Comparison of ENCODE assay signal across 14 mouse cellular contexts in genomic region chr1:52279831-52280595, GRCm38 (mm10). TPM values are rescaled to one million over a fixed set of nuclear protein-coding genes. Genes with fewer than 3 reads are reported as not detected.
DNase-seq lines count a peak whose midpoint lies in the region; ATAC-seq lines count a peak whose summit lies in the region.
"Had no signal": no experiment of that assay in that cellular context is flagged by ENCODE, and none has a peak within 500 bp of the region (broad histone marks: within the 10 kb centered on the region; RNA-seq: fewer than 3 reads in every experiment).

No protein-coding gene starts in this region.

- intact Hi-C loops in left cerebral cortex, postnatal 36 days (cut with DNase I): loop anchor here (2.0 to 5.0 kb wide), 2 partner anchors 47 to 133 kb away; partner anchors contain the start of gene Gls

- DNase-seq in layer of hippocampus, adult 18-20 months (ENCODE audit: low spot score in 2 of 2): peak; percentile 54 to 65
- no peak for DNase-seq in layer of hippocampus, postnatal 25 days (ENCODE audit: extremely low spot score in 1 of 2, low spot score in 1 of 2)
- peak; percentile 87 for DNase-seq in brain, adult 2 months (ENCODE audit: low read depth, low spot score)
- peak; percentile 23 to 25 for DNase-seq in frontal cortex, postnatal 14 days (ENCODE audit: low spot score in 2 of 2)
- DNase-seq in left cerebral cortex, postnatal 36 days (ENCODE audit: low spot score in 2 of 2): peak; percentile 59 to 77
- DNase-seq in thymus, postnatal 10 days (ENCODE audit: low spot score in 2 of 2): no peak
- DNase-seq: adrenal gland, adult 2 months; cerebellum, adult 9-10 months; gastrocnemius, postnatal 10 days; heart, adult 2 months; heart, postnatal 10 days had no signal

- ATAC-seq in CD4-positive, CD25-positive, alpha-beta regulatory T cell, adult 4 months: no peak
- ATAC-seq: forebrain, embryonic 15.5 days; intestine, embryonic 16.5 days had no signal

RNA-seq across cellular contexts. Expression of gene Gls, which starts 47.0 kb away (rescaled TPM):
- 100 to 1,000 TPM; 367 to 371 TPM for total RNA-seq in layer of hippocampus, adult 18-20 months (2021)
- 100 to 1,000 TPM; 364 to 381 TPM for total RNA-seq in layer of hippocampus, postnatal 25 days (2021)
- 100 to 1,000 TPM; 331 to 391 TPM for total RNA-seq in left cerebral cortex, postnatal 36 days (2021)
- polyA plus RNA-seq in CD4-positive, CD25-positive, alpha-beta regulatory T cell, adult 4 months (2017; shearing (Covaris generic)): 10 to 100 TPM; 41.0 to 62.7 TPM

Comparison
In these comparisons a context has a peak if more than half of its experiments do, and no peak if none do; other contexts are left out.
1. DNase-seq: peak in layer of hippocampus, adult 18-20 months (2 of 2), brain, adult 2 months (single experiment), frontal cortex, postnatal 14 days (2 of 2) and left cerebral cortex, postnatal 36 days (2 of 2); none in layer of hippocampus, postnatal 25 days (0 of 2) and thymus, postnatal 10 days (0 of 2).